Mouse (Mus musculus): ENCODE measurements around the gene Rragc. TPM values are rescaled to one million over a fixed set of nuclear protein-coding genes. Genes with fewer than 3 reads are reported as not detected.

The Rragc gene
- polyA plus RNA-seq, 1 experiment from 2014 or later = 48.5 TPM

DNA sequence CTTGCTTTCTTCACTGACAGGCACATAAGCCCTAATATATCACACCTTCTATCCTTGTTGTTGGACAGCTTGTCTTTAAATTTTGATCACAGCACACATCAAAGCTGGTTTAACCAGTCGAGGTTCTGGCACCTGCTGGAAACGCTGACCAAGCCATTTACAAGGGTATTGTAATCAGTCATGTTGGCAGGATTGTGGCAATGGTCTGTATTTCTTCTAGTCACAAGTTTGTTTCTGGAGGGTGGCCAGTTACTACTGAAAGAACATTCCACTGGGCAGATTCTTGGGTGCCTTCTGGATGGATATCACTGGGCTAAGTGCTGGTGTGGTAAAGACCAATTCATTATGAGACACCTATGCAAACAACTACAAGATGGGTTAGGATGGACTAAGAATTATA lies 4.8 kb upstream of the Rragc start:
- peaks cover 3% of the 10 kb centered on the region for H3K36me3 ChIP-seq (ENCODE audit: control insufficient read depth, insufficient read depth, low read length)
- no peak overlapping the region for H3K4me2 ChIP-seq
- H3K27me3 ChIP-seq (ENCODE audit: control insufficient read depth, insufficient read depth, low read length) = no peaks in the 10 kb centered on the region
- no peak overlapping the region for H3K4me3 ChIP-seq (ENCODE audit: low read depth, low read length)
- no peak for DNase-seq (ENCODE audit: low spot score, missing footprints)
- H3K9ac ChIP-seq (ENCODE audit: low read length) = no peak overlapping the region
- no peak for ATAC-seq (ENCODE audit: low FRiP score)
- 81% methylated on average over 2 of the region's 2 CpGs for WGBS
- H3K4me1 ChIP-seq (ENCODE audit: control insufficient read depth, insufficient read depth, low read length) = peaks cover 7% of the 10 kb centered on the region
- no peaks in the 10 kb centered on the region for H3K9me3 ChIP-seq (ENCODE audit: control insufficient read depth, low read length)
- no peak overlapping the region for H3K27ac ChIP-seq (ENCODE audit: low read depth, low read length)

GRCm38 (mm10) chr4:123917548-123918140 lies 398 bp downstream of the Rragc start, which contains the start of gene 4930535I16Rik:
TSS of gene 4930535I16Rik (minus strand) at chr4:123918022.
- Histone ChIP-seq H3K4me1 (ENCODE audit: control insufficient read depth, insufficient read depth, low read length) (peaks cover 18% of the 10 kb centered on the region), H3K4me3 (ENCODE audit: low read depth, low read length) (peak within 1 kb of the TSS; percentile 98), H3K27me3 (ENCODE audit: control insufficient read depth, insufficient read depth, low read length) (no peaks in the 10 kb centered on the region), H3K4me2 (peak within 1 kb of the TSS; percentile 85), H3K9ac (ENCODE audit: low read length) (peak within 1 kb of the TSS; percentile 93), H3K27ac (ENCODE audit: low read depth, low read length) (peak within 1 kb of the TSS; percentile 61), H3K36me3 (ENCODE audit: control insufficient read depth, insufficient read depth, low read length) (peaks cover 7% of the 10 kb centered on the region; the same call in 1 of the 2 replicates), H3K9me3 (ENCODE audit: control insufficient read depth, low read length) (no peaks in the 10 kb centered on the region)
- ATAC-seq (ENCODE audit: low FRiP score) = peak; percentile 68
- under 1% methylated on average over 57 of the region's 63 CpGs for WGBS
- peak; percentile 91 for DNase-seq (ENCODE audit: low spot score, missing footprints)

- WGBS = 61% methylated on average over 2 of the region's 2 CpGs
- Histone ChIP-seq H3K4me2 (peak overlapping the region; percentile 85), H3K27ac (ENCODE audit: low read depth, low read length) (no peak overlapping the region), H3K9me3 (ENCODE audit: control insufficient read depth, low read length) (no peaks in the 10 kb centered on the region), H3K4me3 (ENCODE audit: low read depth, low read length) (no peak overlapping the region), H3K4me1 (ENCODE audit: control insufficient read depth, insufficient read depth, low read length) (peaks cover 18% of the 10 kb centered on the region), H3K36me3 (ENCODE audit: control insufficient read depth, insufficient read depth, low read length) (peaks cover 7% of the 10 kb centered on the region; the same call in 1 of the 2 replicates), H3K9ac (ENCODE audit: low read length) (0 out of 2 replicates have a peak overlapping the region, but pooled peaks have one; percentile 0), H3K27me3 (ENCODE audit: control insufficient read depth, insufficient read depth, low read length) (no peaks in the 10 kb centered on the region)
- no peak for DNase-seq (ENCODE audit: low spot score, missing footprints)
- no peak for ATAC-seq (ENCODE audit: low FRiP score)
Observed at GRCm38 (mm10) chr4:123918851-123919250, 1.6 kb downstream of the Rragc start.

DNA sequence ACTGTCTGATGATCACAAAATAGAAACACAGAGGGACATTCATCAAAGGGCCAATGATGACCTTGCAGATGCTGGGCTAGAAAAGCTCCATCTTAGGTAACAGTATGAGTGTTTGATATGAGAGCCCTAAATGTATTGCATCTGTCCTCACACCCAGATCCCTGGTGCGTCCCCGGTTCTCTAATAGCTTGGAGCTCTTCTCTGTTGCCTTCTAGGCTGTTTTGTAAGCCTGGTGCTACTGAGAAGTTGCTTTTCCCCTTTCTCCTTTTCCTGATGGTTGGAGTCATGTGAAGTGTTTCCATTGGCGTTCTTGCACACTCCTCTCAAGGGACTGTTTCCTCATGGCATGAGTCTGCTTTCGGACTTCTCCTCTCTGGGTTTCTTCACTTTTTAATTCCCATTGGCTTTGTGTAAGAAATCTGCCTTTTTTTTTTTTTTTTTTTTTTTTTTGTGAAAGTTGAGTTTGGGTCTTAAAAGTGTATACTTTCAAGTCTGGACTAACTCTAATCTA lies 3.9 kb downstream of the Rragc start:
- no peak overlapping the region for H3K27ac ChIP-seq (ENCODE audit: low read depth, low read length)
- no peak overlapping the region for H3K9ac ChIP-seq (ENCODE audit: low read length)
- H3K4me1 ChIP-seq (ENCODE audit: control insufficient read depth, insufficient read depth, low read length) = peaks cover 15% of the 10 kb centered on the region
- no peaks in the 10 kb centered on the region for H3K27me3 ChIP-seq (ENCODE audit: control insufficient read depth, insufficient read depth, low read length)
- H3K9me3 ChIP-seq (ENCODE audit: control insufficient read depth, low read length) = no peaks in the 10 kb centered on the region
- no peak for DNase-seq (ENCODE audit: low spot score, missing footprints)
- no peak for ATAC-seq (ENCODE audit: low FRiP score)
- WGBS = 90% methylated on average over 4 of the region's 4 CpGs
- peaks cover 13% of the 10 kb centered on the region for H3K36me3 ChIP-seq (ENCODE audit: control insufficient read depth, insufficient read depth, low read length)
- H3K4me2 ChIP-seq = no peak overlapping the region
- H3K4me3 ChIP-seq (ENCODE audit: low read depth, low read length) = no peak overlapping the region

DNA sequence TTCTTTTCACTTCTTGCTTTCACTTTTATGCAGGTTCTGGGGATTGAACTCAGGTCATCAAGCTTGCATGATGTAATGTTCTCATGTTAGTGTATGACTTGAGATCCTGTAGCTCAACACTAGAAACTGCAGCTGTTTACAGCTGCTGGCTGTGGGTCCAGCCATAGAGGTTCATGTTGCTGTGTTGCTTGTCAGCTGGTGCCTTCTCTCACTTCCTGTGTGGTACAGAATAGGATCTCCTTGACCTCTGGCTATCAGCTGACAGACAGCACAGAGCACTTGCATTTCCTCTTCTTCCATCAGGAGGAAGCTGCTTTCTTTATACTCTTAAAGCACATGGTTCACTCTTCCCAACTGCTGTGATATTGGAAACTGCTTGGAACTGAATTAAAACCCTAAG lies 10.7 kb downstream of the Rragc start:
- ATAC-seq (ENCODE audit: low FRiP score) (no peak), DNase-seq (ENCODE audit: low spot score, missing footprints) (no peak)
- Histone ChIP-seq H3K4me3 (ENCODE audit: low read depth, low read length) (no peak overlapping the region), H3K36me3 (ENCODE audit: control insufficient read depth, insufficient read depth, low read length) (peaks cover 16% of the 10 kb centered on the region), H3K27me3 (ENCODE audit: control insufficient read depth, insufficient read depth, low read length) (no peaks in the 10 kb centered on the region), H3K9ac (ENCODE audit: low read length) (no peak overlapping the region), H3K4me2 (no peak overlapping the region), H3K27ac (ENCODE audit: low read depth, low read length) (no peak overlapping the region), H3K9me3 (ENCODE audit: control insufficient read depth, low read length) (no peaks in the 10 kb centered on the region), H3K4me1 (ENCODE audit: control insufficient read depth, insufficient read depth, low read length) (no peaks in the 10 kb centered on the region)

- 95% methylated on average over 4 of the region's 4 CpGs for WGBS
- no peak for ATAC-seq (ENCODE audit: low FRiP score)
- peaks cover 17% of the 10 kb centered on the region for H3K36me3 ChIP-seq (ENCODE audit: control insufficient read depth, insufficient read depth, low read length)
- no peaks in the 10 kb centered on the region for H3K27me3 ChIP-seq (ENCODE audit: control insufficient read depth, insufficient read depth, low read length)
- H3K4me1 ChIP-seq (ENCODE audit: control insufficient read depth, insufficient read depth, low read length) = no peaks in the 10 kb centered on the region
- no peak overlapping the region for H3K9ac ChIP-seq (ENCODE audit: low read length)
- no peak overlapping the region for H3K4me3 ChIP-seq (ENCODE audit: low read depth, low read length)
- no peak overlapping the region for H3K27ac ChIP-seq (ENCODE audit: low read depth, low read length)
- no peak overlapping the region for H3K4me2 ChIP-seq
- DNase-seq (ENCODE audit: low spot score, missing footprints) = no peak
- no peaks in the 10 kb centered on the region for H3K9me3 ChIP-seq (ENCODE audit: control insufficient read depth, low read length)
Observed at GRCm38 (mm10) chr4:123929994-123930393, 12.7 kb downstream of the Rragc start.

DNA sequence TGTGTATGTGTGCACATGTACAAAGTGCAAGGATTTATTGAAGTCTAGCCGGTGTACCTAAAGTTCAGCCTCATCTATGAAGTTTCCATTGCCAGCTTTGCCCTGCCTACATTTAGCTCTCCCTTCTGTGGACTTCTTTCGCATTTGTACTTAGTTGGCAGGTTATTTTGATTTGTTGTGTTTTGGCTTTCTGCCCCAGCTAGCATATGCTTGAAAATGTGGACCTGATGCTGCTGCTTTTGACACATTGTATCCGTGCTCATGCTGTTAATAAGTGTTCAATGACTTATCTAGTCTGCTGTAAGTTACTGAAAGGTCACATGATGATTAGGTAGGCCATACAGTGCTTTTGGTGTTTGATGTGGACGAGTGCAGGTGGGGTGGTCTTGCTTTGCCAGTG lies 17.1 kb downstream of the Rragc start:
- Histone ChIP-seq H3K9ac (ENCODE audit: low read length) (no peak overlapping the region), H3K4me2 (no peak overlapping the region), H3K27me3 (ENCODE audit: control insufficient read depth, insufficient read depth, low read length) (no peaks in the 10 kb centered on the region), H3K9me3 (ENCODE audit: control insufficient read depth, low read length) (no peaks in the 10 kb centered on the region), H3K27ac (ENCODE audit: low read depth, low read length) (no peak overlapping the region), H3K36me3 (ENCODE audit: control insufficient read depth, insufficient read depth, low read length) (peaks cover 13% of the 10 kb centered on the region; the same call in 1 of the 2 replicates), H3K4me1 (ENCODE audit: control insufficient read depth, insufficient read depth, low read length) (no peaks in the 10 kb centered on the region), H3K4me3 (ENCODE audit: low read depth, low read length) (no peak overlapping the region)
- WGBS = 93% methylated on average over 4 of the region's 4 CpGs
- no peak for DNase-seq (ENCODE audit: low spot score, missing footprints)
- no peak for ATAC-seq (ENCODE audit: low FRiP score)

DNA sequence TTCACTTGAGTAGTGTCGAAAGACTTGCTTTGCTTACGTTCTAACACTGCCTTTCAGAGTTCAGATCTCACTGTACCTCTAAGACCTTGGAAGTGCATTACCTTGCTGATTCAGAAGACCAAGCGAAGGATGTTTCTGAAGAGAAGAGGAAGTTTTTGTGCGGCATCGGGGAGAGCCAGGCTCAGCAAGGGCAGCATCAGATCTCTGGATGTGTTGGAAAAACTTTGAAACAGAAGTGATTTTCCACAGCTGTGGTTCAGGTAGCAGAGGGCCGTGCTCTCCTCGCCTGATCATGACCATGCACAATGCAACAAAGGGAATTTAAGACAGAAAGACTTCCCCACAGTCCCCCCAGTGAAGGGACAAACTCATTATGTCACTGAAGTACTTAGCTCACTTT lies 18.8 kb downstream of the Rragc start:
- DNase-seq (ENCODE audit: low spot score, missing footprints) = no peak
- Histone ChIP-seq H3K9ac (ENCODE audit: low read length) (no peak overlapping the region), H3K4me3 (ENCODE audit: low read depth, low read length) (no peak overlapping the region), H3K4me1 (ENCODE audit: control insufficient read depth, insufficient read depth, low read length) (no peaks in the 10 kb centered on the region), H3K4me2 (no peak overlapping the region), H3K27ac (ENCODE audit: low read depth, low read length) (no peak overlapping the region), H3K27me3 (ENCODE audit: control insufficient read depth, insufficient read depth, low read length) (no peaks in the 10 kb centered on the region), H3K36me3 (ENCODE audit: control insufficient read depth, insufficient read depth, low read length) (peaks cover 6% of the 10 kb centered on the region; the same call in 1 of the 2 replicates), H3K9me3 (ENCODE audit: control insufficient read depth, low read length) (no peaks in the 10 kb centered on the region)
- ATAC-seq (ENCODE audit: low FRiP score) = no peak
- 92% methylated on average over 7 of the region's 7 CpGs for WGBS

DNA sequence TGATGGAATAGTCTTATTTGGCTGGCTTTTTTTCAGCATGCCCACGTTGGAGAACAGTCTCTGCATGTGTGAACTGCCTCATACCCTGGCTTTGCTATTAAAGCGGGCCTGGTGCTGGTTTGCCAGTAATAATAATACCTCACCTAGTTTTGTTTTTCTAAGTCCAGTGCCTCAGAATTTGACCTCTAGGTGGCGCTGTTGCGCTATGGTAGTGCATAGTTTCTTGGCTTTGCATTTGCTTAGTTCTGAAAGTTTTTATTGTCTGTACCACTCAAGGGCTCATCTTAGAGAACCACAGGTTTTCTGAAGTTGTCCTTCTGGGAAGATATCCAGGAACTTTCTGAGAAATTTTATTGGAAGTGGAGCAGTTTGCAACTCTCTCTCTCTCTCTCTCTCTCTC lies 22.6 kb downstream of the Rragc start:
- H3K27ac ChIP-seq (ENCODE audit: low read depth, low read length) = no peak overlapping the region
- no peak overlapping the region for H3K4me3 ChIP-seq (ENCODE audit: low read depth, low read length)
- no peaks in the 10 kb centered on the region for H3K9me3 ChIP-seq (ENCODE audit: control insufficient read depth, low read length)
- WGBS = 12% methylated on average over 4 of the region's 4 CpGs
- H3K9ac ChIP-seq (ENCODE audit: low read length) = no peak overlapping the region
- H3K4me2 ChIP-seq = no peak overlapping the region
- no peaks in the 10 kb centered on the region for H3K36me3 ChIP-seq (ENCODE audit: control insufficient read depth, insufficient read depth, low read length)
- DNase-seq (ENCODE audit: low spot score, missing footprints) (peak; percentile 98), ATAC-seq (ENCODE audit: low FRiP score) (no peak)
- no peaks in the 10 kb centered on the region for H3K27me3 ChIP-seq (ENCODE audit: control insufficient read depth, insufficient read depth, low read length)
- no peaks in the 10 kb centered on the region for H3K4me1 ChIP-seq (ENCODE audit: control insufficient read depth, insufficient read depth, low read length)
